Mouse (Mus musculus) left cerebral cortex, postnatal 4 days (tissue): ENCODE data around the gene Pdcd4. TPM values are rescaled to one million over a fixed set of nuclear protein-coding genes. Genes with fewer than 3 reads are reported as not detected.
"Not testable (repeated sequence)": the region's sequence is repeated elsewhere in the genome, so short reads cannot be mapped to it uniquely, and the experiment has no call there.

Source experiments
- DNase-seq: peaks from one replicate; pipeline ENCODE4 v3.0.0-alpha.2; 2022
- intact Hi-C: fragments of 180-260 bp; cut with DNase I; formaldehyde crosslinking; loops from one replicate; pipeline ENCODE4 v1.15.1; 2025
- total RNA-seq, 2 experiments: library from RNA; stranded (reverse); gene quantifications; 2 replicates each; pipeline ENCODE4 v1.2.3; 2021

Gene Pdcd4
- total RNA-seq, 2 experiments from 2014 or later = 64.4 to 67.5 TPM

- intact Hi-C loops = loop anchor here (5.0 kb wide), 1 partner anchor 1266 kb away; no protein-coding TSS in a partner anchor
Observed at GRCm38 (mm10) chr19:53941139-53941538, 49.1 kb downstream of the Pdcd4 start.

GRCm38 (mm10) chr19:53942342-53942741 lies 50.3 kb downstream of the Pdcd4 start:
- DNase-seq = no peak
- intact Hi-C loops = loop anchor here (5.0 kb wide), 1 partner anchor 1265 kb away; no protein-coding TSS in a partner anchor

More at GRCm38 (mm10) chr19:53941139-53941538, 49.1 kb downstream of the Pdcd4 start:
- DNase-seq = no peak

DNA sequence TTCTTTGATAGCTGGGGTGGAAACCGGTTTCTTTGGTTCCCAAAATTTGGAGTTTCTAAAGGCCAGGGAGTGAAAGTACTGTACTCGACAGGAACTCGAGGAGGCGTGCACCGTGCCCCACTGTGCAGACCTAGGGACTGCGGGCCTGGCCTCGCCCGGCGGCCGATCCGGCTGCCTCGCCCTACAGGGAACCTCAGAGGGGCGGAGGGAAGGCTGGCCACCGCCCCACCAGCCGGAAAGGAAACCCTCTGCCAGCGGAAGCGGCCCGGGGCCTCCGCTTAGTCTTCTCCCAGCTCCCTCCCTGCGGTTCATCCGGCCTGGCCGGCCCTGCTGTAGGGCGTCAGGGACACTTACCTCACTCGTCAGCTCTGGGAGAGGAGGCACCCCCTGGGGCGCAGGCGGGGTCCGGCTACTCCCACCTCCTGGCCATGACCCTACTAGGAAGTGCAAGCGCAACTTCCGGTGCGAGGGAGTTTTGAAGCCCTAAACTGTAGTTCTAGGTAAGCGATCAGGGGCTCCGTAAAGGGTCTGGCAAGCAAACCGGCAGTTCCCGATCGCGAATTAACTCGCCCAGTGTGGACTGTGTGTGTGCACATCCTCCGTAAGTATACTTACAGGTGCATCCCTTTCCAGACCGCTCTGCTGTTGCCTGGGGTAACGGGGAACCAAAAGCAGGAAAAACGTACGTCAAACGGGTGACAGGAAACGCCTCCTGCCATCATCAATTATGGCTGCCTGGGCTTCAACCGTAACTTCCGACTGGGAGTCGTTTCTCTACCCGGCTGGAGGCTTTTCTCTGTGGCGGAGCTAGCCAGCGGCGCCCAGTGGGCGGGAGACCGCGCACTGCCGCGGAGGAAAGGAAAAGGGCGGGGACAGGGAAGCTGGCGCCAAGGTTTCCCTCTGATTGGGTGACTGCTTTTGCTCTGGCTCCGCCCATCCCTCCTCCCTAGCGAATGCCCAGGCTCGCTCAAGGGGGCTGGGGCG lies 52.1 kb downstream of the Pdcd4 start, which contains the start of the genes Shoc2 and Bbip1:
Gene Shoc2, plus strand, starts transcription at position 505 of the 984 bp plus-strand sequence.
Gene Bbip1, minus strand, starts transcription at position 826 of the 984 bp plus-strand sequence.
- intact Hi-C loops = loop anchor here (5.0 kb wide), 1 partner anchor 1263 kb away; no protein-coding TSS in a partner anchor
- DNase-seq = peak; percentile 100

- intact Hi-C loops = loop anchor here (5.0 kb wide), 2 partner anchors 1118 to 1263 kb away; no protein-coding TSS in a partner anchor
- no peak for DNase-seq
Observed at GRCm38 (mm10) chr19:53944786-53945169, 52.7 kb downstream of the Pdcd4 start.

GRCm38 (mm10) chr19:53945171-53946042 lies 53.4 kb downstream of the Pdcd4 start:
- peak; percentile 45 for DNase-seq
- intact Hi-C loops = loop anchor here (5.0 kb wide), 1 partner anchor 1117 kb away; no protein-coding TSS in a partner anchor

DNA sequence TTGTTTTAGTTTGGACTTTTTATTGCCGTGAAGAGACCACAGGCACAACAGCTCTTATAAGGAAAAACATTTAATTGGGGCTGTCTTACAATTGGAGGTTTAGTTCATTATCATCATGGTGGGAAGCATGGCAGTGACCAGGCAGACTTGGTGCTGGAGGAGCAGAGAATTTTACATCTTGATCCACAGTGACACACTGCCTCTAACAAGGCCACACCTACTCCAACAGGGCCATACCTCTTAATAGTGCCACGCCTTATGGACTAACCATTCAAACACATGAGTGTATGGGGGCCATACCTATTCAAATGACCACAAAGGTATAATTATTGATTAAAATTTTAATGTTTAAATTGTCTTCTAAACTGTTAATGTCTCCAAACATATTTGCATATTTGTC lies 65.5 kb downstream of the Pdcd4 start:
- DNase-seq = no peak
- intact Hi-C loops = no loop called here

- intact Hi-C loops = no loop called here
Observed at GRCm38 (mm10) chr19:53962511-53962910, 70.5 kb downstream of the Pdcd4 start.

DNA sequence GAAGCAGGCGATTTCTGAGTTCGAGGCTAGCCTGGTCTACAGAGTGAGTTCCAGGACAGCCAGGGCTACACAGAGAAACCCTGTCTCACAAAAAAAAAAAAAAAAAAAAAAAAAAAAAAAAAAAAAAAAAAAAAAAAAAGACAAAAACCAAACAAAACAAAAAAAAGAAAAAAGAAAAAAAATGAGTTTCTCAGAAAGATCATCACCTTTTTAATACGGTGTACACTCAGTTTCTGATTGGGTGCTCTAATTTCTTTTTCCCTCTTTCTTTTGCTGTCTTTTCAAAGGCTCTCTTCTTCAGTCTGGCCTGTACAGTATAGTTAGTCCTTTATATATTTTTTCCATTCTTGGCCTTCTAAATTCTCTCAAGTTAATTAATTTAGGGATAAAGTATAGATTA lies 72.3 kb downstream of the Pdcd4 start:
- intact Hi-C loops = not testable (repeated sequence)

More at GRCm38 (mm10) chr19:53962511-53962910, 70.5 kb downstream of the Pdcd4 start:
- no peak for DNase-seq

DNA sequence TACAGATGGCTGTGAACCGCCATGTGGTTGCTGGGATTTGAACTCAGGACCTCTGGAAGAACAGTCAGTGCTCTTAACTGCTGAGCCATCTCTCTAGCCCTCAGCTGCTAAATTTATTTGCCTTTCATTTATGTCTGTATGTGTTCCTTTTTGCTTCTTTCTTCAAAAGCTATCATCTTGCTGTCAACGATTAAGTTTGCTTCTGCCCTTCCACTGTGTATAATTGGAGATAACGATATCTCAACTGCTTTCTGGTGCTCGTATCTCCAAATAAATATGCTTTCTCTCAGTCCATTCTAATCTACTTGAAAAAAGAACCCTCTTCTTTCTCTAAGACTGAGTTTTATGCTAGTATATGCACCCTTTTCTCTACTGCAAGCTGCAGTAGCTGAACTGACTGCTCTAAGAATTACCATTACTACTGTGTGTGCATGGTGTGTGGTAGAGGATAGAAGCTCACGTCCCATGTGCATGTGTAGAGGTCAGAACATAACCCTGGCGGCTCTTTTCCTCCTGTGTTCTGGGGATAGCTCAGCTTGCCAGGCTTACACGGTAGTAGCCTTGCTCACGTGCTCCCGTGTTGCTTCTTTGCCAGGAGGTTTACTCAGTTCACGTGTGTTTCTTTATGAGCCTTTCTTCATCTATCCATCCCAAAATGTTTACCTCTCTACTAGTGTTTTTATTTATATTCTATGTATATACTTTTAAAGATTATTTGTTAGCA lies 73.0 kb downstream of the Pdcd4 start:
- no peak for DNase-seq
- intact Hi-C loops = no loop called here

More for the DNA sequence above, 72.3 kb downstream of the Pdcd4 start:
- DNase-seq = not testable (repeated sequence)

DNA sequence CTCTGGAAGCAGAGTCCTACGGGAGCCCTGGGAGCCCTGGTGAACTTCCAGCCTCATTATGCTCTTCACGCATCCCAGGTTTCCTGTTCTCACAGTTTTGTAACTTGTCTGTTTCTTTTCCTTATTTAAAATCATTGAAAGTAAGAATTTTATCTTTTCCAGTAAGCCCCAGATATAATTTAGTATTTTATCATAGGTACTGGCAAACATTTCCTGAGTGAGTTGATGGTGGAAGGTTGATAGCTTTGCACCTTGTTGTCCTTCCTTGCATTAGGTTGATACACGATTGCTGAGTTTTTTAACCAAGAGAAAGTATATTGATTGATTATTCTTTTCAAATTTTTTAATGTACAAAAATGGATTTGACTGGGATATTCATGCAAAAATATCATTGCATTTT lies 77.2 kb downstream of the Pdcd4 start:
- intact Hi-C loops = no loop called here
- DNase-seq = no peak

DNA sequence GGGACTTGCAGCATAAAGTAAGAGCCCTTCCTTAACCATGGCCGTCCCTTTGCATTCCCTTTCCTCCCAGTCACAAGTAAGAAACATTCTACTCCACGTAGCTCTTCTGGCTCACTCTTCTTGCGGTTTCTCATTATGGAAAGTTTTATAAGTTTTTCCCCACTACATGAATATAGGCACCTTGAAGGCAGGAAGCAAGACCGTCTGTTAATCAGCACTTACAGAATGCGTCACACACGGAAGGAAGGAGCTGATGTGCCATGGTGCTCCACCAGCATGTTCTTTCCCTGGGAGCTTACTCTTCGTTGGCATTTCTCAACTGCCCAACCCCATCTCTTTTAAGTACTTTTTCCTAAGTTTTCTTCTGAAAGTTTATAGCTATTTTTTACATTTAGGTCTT lies 79.9 kb downstream of the Pdcd4 start:
- no peak for DNase-seq
- intact Hi-C loops = no loop called here

GRCm38 (mm10) chr19:53973656-53974055 lies 81.6 kb downstream of the Pdcd4 start:
- intact Hi-C loops = no loop called here
- DNase-seq = no peak

Other genes with a start within 250 kb of the Pdcd4 start
- gene Rbm20, start 214.9 kb upstream of the Pdcd4 start, total RNA-seq = 1 to 10 TPM; 1.0 to 2.6 TPM
- gene Shoc2, start 52.1 kb downstream of the Pdcd4 start, total RNA-seq = 10 to 100 TPM; 75.7 to 85.3 TPM
- gene Bbip1, start 52.4 kb downstream of the Pdcd4 start, total RNA-seq = 100 to 1,000 TPM; 101 to 113 TPM
- 10 to 100 TPM; 19.7 to 21.6 TPM for gene Adra2a, start 151.9 kb downstream of the Pdcd4 start, total RNA-seq